Mouse (Mus musculus) urinary bladder, adult 18-20 months (tissue): Measurements from ENCODE around the gene Slc2a8.
A peak's percentile ranks its signal among the peaks of the same experiment; 100 is the strongest.

Experiments
- DNase-seq, 2 experiments: peaks; one replicate each; pipeline ENCODE4 v3.0.0; 2022; ENCODE audit warnings: low spot score in 2 of 2, mixed read lengths in 2 of 2

The Slc2a8 gene

DNA sequence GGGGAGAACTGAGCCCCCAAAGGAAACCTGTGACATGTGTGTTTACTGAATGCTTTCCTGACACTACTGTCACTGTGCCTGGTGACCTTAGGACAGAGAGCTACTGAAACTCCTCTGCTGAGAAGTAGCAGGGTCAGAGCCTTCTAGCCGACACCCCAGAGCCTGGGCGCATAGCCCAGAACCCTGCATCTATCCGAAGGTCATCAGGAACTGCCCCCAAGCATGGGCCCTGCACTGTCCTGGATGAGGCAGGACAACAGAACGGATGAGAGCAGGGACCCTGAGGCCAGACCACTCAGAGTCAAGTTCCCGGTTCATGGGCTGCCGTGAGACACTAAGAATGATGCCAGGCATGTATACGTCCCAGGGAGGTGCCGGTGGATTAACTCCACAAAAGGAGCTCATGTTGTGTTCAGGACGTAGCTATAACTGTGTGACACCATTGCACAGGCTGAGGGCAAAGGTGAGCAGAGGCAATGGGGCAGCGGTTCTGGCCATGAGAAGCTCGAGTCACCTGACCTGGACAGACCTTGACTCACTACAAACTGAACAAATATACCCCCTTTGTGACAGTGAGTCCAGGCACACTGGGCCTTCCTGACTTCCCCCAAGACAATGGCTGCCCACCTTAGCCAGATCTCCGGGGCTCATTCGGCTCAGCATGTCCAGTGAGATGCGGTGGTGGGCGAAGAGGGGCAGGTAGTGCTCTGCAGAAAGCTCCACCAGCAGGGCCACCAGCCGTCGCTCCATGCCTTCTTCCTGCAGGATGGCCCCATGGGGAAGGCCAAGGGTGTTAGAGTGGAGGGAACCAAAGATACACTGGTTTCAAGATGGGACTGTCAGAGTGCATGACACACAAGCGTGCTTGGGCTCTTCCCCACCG, 52.7 kb downstream of the Slc2a8 start:
- DNase-seq = no peak

- DNase-seq = peak; percentile 66 to 68
These were observed 53.5 kb downstream of the Slc2a8 start for GRCm38 (mm10) chr2:32928235-32928946.

- no peak for DNase-seq
These were observed 54.2 kb downstream of the Slc2a8 start for GRCm38 (mm10) chr2:32927624-32928234.

GRCm38 (mm10) chr2:32926330-32927075, 55.4 kb downstream of the Slc2a8 start:
- DNase-seq = no peak

GRCm38 (mm10) chr2:32924306-32924844, 57.5 kb downstream of the Slc2a8 start:
- no peak for DNase-seq

GRCm38 (mm10) chr2:32923551-32924250, 58.2 kb downstream of the Slc2a8 start:
- DNase-seq = no peak
